Mouse (Mus musculus): ENCODE results near the gene Gimap8.

GRCm38 (mm10) chr6:48665471-48665870 is 18.4 kb downstream of the Gimap8 start:
- TF ChIP-seq CTCF (IDR thresholded peaks at IDR 0.05): no peak
- TF ChIP-seq EP300 (IDR thresholded peaks at IDR 0.05): no peak

Measured in lung, postnatal 0 days (tissue).